Mouse (Mus musculus): Measurements from ENCODE around the gene Krt6a. TPM values are rescaled to one million over a fixed set of nuclear protein-coding genes. Genes with fewer than 3 reads are reported as not detected.
"Not testable (repeated sequence)": the region's sequence is repeated elsewhere in the genome, so short reads cannot be mapped to it uniquely, and the experiment has no call there.

Krt6a gene
- total RNA-seq (2022) = not detected

- no peak for DNase-seq (ENCODE audit: low spot score in 2 of 2)
Measured at GRCm38 (mm10) chr15:101694207-101694606, at the start of gene Krt6a. Gene Krt6a (minus strand): TSS chr15:101694307.

GRCm38 (mm10) chr15:101742711-101743110 is 48.6 kb upstream of the Krt6a start, which contains the start of gene Krt71:
Gene Krt71 (minus strand): TSS chr15:101743109.
- no peak for DNase-seq (ENCODE audit: low spot score in 2 of 2)

- no peak for DNase-seq (ENCODE audit: low spot score in 2 of 2)
Measured at GRCm38 (mm10) chr15:101737786-101738185, 43.7 kb upstream of the Krt6a start.

GRCm38 (mm10) chr15:101730653-101731052 is 36.5 kb upstream of the Krt6a start:
- DNase-seq (ENCODE audit: low spot score in 2 of 2) = no peak

- DNase-seq (ENCODE audit: low spot score in 2 of 2) = no peak
Measured at GRCm38 (mm10) chr15:101724686-101725085, 30.6 kb upstream of the Krt6a start.

GRCm38 (mm10) chr15:101715831-101716230 is 21.7 kb upstream of the Krt6a start:
- DNase-seq (ENCODE audit: low spot score in 2 of 2) = no peak

GRCm38 (mm10) chr15:101714356-101714755 is 20.2 kb upstream of the Krt6a start:
- DNase-seq (ENCODE audit: low spot score in 2 of 2) = no peak

- no peak for DNase-seq (ENCODE audit: low spot score in 2 of 2)
Measured at GRCm38 (mm10) chr15:101713731-101714130, 19.6 kb upstream of the Krt6a start.

GRCm38 (mm10) chr15:101712720-101713119 is 18.6 kb upstream of the Krt6a start, which contains the start of gene Krt5:
Gene Krt5 (minus strand): TSS chr15:101712898.
- no peak for DNase-seq (ENCODE audit: low spot score in 2 of 2)

- DNase-seq (ENCODE audit: low spot score in 2 of 2) = no peak
Measured at GRCm38 (mm10) chr15:101708683-101709082, 14.6 kb upstream of the Krt6a start.

GRCm38 (mm10) chr15:101707454-101707853 is 13.3 kb upstream of the Krt6a start:
- no peak for DNase-seq (ENCODE audit: low spot score in 2 of 2)

- DNase-seq (ENCODE audit: low spot score in 2 of 2) = no peak
Measured at GRCm38 (mm10) chr15:101704066-101704465, 10.0 kb upstream of the Krt6a start.

GRCm38 (mm10) chr15:101702380-101702779 is 8.3 kb upstream of the Krt6a start:
- DNase-seq (ENCODE audit: low spot score in 2 of 2) = no peak

GRCm38 (mm10) chr15:101699866-101700265 is 5.8 kb upstream of the Krt6a start:
- no peak for DNase-seq (ENCODE audit: low spot score in 2 of 2)

GRCm38 (mm10) chr15:101699192-101699591 is 5.1 kb upstream of the Krt6a start:
- DNase-seq (ENCODE audit: low spot score in 2 of 2) = no peak

GRCm38 (mm10) chr15:101697326-101698188 is 3.5 kb upstream of the Krt6a start:
- no peak for DNase-seq (ENCODE audit: low spot score in 2 of 2)

GRCm38 (mm10) chr15:101690460-101690859 is 3.6 kb downstream of the Krt6a start:
- not testable (repeated sequence) for DNase-seq (ENCODE audit: low spot score in 2 of 2)

- DNase-seq (ENCODE audit: low spot score in 2 of 2) = no peak
Measured at GRCm38 (mm10) chr15:101688161-101688560, 5.9 kb downstream of the Krt6a start.

- DNase-seq (ENCODE audit: low spot score in 2 of 2) = no peak
Measured at GRCm38 (mm10) chr15:101680187-101680586, 13.9 kb downstream of the Krt6a start, which contains the start of gene Krt6b. Gene Krt6b (minus strand): TSS chr15:101680287.

GRCm38 (mm10) chr15:101675978-101676377 is 18.1 kb downstream of the Krt6a start:
- DNase-seq (ENCODE audit: low spot score in 2 of 2) = no peak

- no peak for DNase-seq (ENCODE audit: low spot score in 2 of 2)
Measured at GRCm38 (mm10) chr15:101652736-101653265, 41.3 kb downstream of the Krt6a start.

- DNase-seq (ENCODE audit: low spot score in 2 of 2) = no peak
Measured at GRCm38 (mm10) chr15:101647280-101647679, 46.8 kb downstream of the Krt6a start, which contains the start of gene Gm5478. Gene Gm5478 (minus strand): TSS chr15:101647380.

Measured in layer of hippocampus, adult 8-10 months (tissue).